Mouse (Mus musculus) intestine, embryonic 14.5 days (tissue): ENCODE results near the gene Gm17651. TPM values are rescaled to one million over a fixed set of nuclear protein-coding genes. Genes with fewer than 3 reads are reported as not detected.

Experiments used
- ATAC-seq: fragments of 200-750 bp; cut with Nextera tagmentation; replicated peaks from 2 replicates; pipeline ENCODE4 v1.8.0; 2017; ENCODE audit warnings: low read depth, moderate number of reproducible peaks, moderate TSS enrichment, moderate library complexity; ENCODE audit not compliant: low FRiP score, low TSS enrichment
- DNase-seq: peaks from one replicate; pipeline ENCODE4 v3.0.0-alpha.2; 2018; ENCODE audit warnings: low spot score
- H3K27ac ChIP-seq: fragments of 300-500 bp; sonication (generic); 2 replicates; pipeline ENCODE4 v1.5.1; 2014; ENCODE audit warnings: low read depth, mild to moderate bottlenecking, control low read depth
- H3K27me3 ChIP-seq: fragments of 300-500 bp; sonication (generic); replicated peaks from 2 replicates; pipeline ENCODE4 v1.6.1; 2014; ENCODE audit warnings: low read length, control low read depth; ENCODE audit not compliant: control insufficient read depth, insufficient read depth
- H3K36me3 ChIP-seq: fragments of 300-500 bp; sonication (generic); 2 replicates; pipeline ENCODE4 v1.6.1; 2014; ENCODE audit warnings: low read length, control low read depth; ENCODE audit not compliant: control insufficient read depth, insufficient read depth
- H3K4me1 ChIP-seq: fragments of 300-500 bp; sonication (generic); replicated peaks from 2 replicates; pipeline ENCODE4 v1.6.1; 2014; ENCODE audit warnings: low read length, control low read depth, mixed read lengths; ENCODE audit not compliant: control insufficient read depth, insufficient read depth
- H3K4me2 ChIP-seq: fragments of 300-500 bp; sonication (generic); 2 replicates; pipeline ENCODE4 v1.6.1; 2014; ENCODE audit warnings: low read length
- H3K4me3 ChIP-seq: fragments of 300-500 bp; sonication (generic); 2 replicates; pipeline ENCODE4 v1.5.1; 2014; ENCODE audit warnings: low read depth, low read length, control low read depth, mixed read lengths
- H3K9ac ChIP-seq: fragments of 300-500 bp; sonication (generic); 2 replicates; pipeline ENCODE4 v1.6.1; 2014; ENCODE audit warnings: mild to moderate bottlenecking, low read length
- H3K9me3 ChIP-seq: fragments of 300-500 bp; sonication (generic); 2 replicates; pipeline ENCODE4 v1.6.1; 2016; ENCODE audit warnings: low read length, control low read depth; ENCODE audit not compliant: control insufficient read depth
- WGBS: fragments of 180-500 bp; shearing (Covaris S2); extraction: QIAGEN DNeasy Blood & Tissue Kit; methylation state at CpG from one replicate; pipeline ENCODE4 v1.1.7; 2014; 5-methylcytosine and 5-hydroxymethylcytosine counted together
- polyA plus RNA-seq: library from polyadenylated mRNA; unstranded; fragments of >200 nt; fragmentation: Nextera tagmentation; extraction: Ambion mirVana; gene quantifications from 2 replicates; pipeline ENCODE4 v1.2.1, GENCODE M21; 2014

The Gm17651 gene
- polyA plus RNA-seq, result not detected in 2 replicates

GRCm38 (mm10) chr3:97674644-97675110, at the start of gene Gm17651:
Gene Gm17651 (minus strand): TSS chr3:97674694.
- ATAC-seq, result no peak
- Histone ChIP-seq H3K36me3 (peaks cover 17% of the 10 kb centered on the region), H3K4me2 (no peak within 1 kb of the TSS), H3K9ac (no peak within 1 kb of the TSS), H3K27ac (no peak within 1 kb of the TSS), H3K9me3 (no peaks in the 10 kb centered on the region), H3K4me3 (no peak within 1 kb of the TSS), H3K27me3 (no peaks in the 10 kb centered on the region), H3K4me1 (no peaks in the 10 kb centered on the region)
- WGBS, result 88% methylated on average over 7 of the region's 7 CpGs
- DNase-seq, result no peak

GRCm38 (mm10) chr3:97719116-97719515, 44.6 kb upstream of the Gm17651 start:
- Histone ChIP-seq H3K27me3 (no peaks in the 10 kb centered on the region), H3K27ac (no peak overlapping the region), H3K9ac (no peak overlapping the region), H3K4me3 (no peak overlapping the region), H3K36me3 (no peaks in the 10 kb centered on the region), H3K4me2 (no peak overlapping the region), H3K9me3 (peaks cover 12% of the 10 kb centered on the region), H3K4me1 (no peaks in the 10 kb centered on the region)
- DNase-seq (no peak), ATAC-seq (no peak)
- WGBS, result 83% methylated on average over 9 of the region's 9 CpGs

GRCm38 (mm10) chr3:97715922-97716321, 41.4 kb upstream of the Gm17651 start:
- Histone ChIP-seq H3K27ac (no peak overlapping the region), H3K4me1 (no peaks in the 10 kb centered on the region), H3K27me3 (no peaks in the 10 kb centered on the region), H3K4me3 (no peak overlapping the region), H3K36me3 (no peaks in the 10 kb centered on the region), H3K4me2 (no peak overlapping the region), H3K9me3 (no peaks in the 10 kb centered on the region), H3K9ac (no peak overlapping the region)
- 87% methylated on average over 1 of the region's 1 CpGs for WGBS
- DNase-seq (no peak), ATAC-seq (no peak)

GRCm38 (mm10) chr3:97710881-97711280, 36.4 kb upstream of the Gm17651 start:
- H3K4me2 ChIP-seq, result no peak overlapping the region

GRCm38 (mm10) chr3:97710134-97710533, 35.6 kb upstream of the Gm17651 start:
- Histone ChIP-seq H3K9ac (no peak overlapping the region), H3K9me3 (no peaks in the 10 kb centered on the region), H3K4me2 (no peak overlapping the region), H3K27me3 (no peaks in the 10 kb centered on the region), H3K4me3 (no peak overlapping the region), H3K27ac (no peak overlapping the region), H3K36me3 (no peaks in the 10 kb centered on the region), H3K4me1 (no peaks in the 10 kb centered on the region)
- ATAC-seq, result no peak
- WGBS, result 86% methylated on average over 11 of the region's 11 CpGs
- DNase-seq, result no peak

More at GRCm38 (mm10) chr3:97710881-97711280, 36.4 kb upstream of the Gm17651 start:
- Histone ChIP-seq H3K9ac (no peak overlapping the region), H3K4me1 (no peaks in the 10 kb centered on the region), H3K9me3 (no peaks in the 10 kb centered on the region), H3K4me3 (no peak overlapping the region), H3K27ac (no peak overlapping the region), H3K36me3 (no peaks in the 10 kb centered on the region), H3K27me3 (no peaks in the 10 kb centered on the region)
- DNase-seq, result no peak
- no peak for ATAC-seq
- 48% methylated on average over 5 of the region's 5 CpGs for WGBS

- no peak overlapping the region for H3K9ac ChIP-seq
- no peak overlapping the region for H3K4me3 ChIP-seq
- WGBS, result 91% methylated on average over 4 of the region's 4 CpGs
- no peak overlapping the region for H3K27ac ChIP-seq
- H3K4me1 ChIP-seq, result no peaks in the 10 kb centered on the region
- H3K36me3 ChIP-seq, result no peaks in the 10 kb centered on the region
- ATAC-seq (no peak), DNase-seq (no peak)
- no peaks in the 10 kb centered on the region for H3K27me3 ChIP-seq
- no peak overlapping the region for H3K4me2 ChIP-seq
- H3K9me3 ChIP-seq, result no peaks in the 10 kb centered on the region
These were observed 32.1 kb upstream of the Gm17651 start for GRCm38 (mm10) chr3:97706561-97706960.

- DNase-seq (no peak), ATAC-seq (no peak)
- 86% methylated on average over 3 of the region's 3 CpGs for WGBS
- Histone ChIP-seq H3K36me3 (no peaks in the 10 kb centered on the region), H3K9me3 (no peaks in the 10 kb centered on the region), H3K4me3 (no peak overlapping the region), H3K9ac (no peak overlapping the region), H3K4me1 (no peaks in the 10 kb centered on the region), H3K4me2 (no peak overlapping the region), H3K27ac (no peak overlapping the region), H3K27me3 (no peaks in the 10 kb centered on the region)
These were observed 31.0 kb upstream of the Gm17651 start for GRCm38 (mm10) chr3:97705508-97705907.

GRCm38 (mm10) chr3:97702448-97703080, 28.1 kb upstream of the Gm17651 start:
- H3K4me1 ChIP-seq, result no peaks in the 10 kb centered on the region
- H3K27ac ChIP-seq, result no peak overlapping the region
- no peak overlapping the region for H3K4me3 ChIP-seq
- H3K9me3 ChIP-seq, result no peaks in the 10 kb centered on the region
- ATAC-seq, result no peak
- H3K36me3 ChIP-seq, result no peaks in the 10 kb centered on the region
- H3K4me2 ChIP-seq, result no peak overlapping the region
- DNase-seq, result no peak
- no peaks in the 10 kb centered on the region for H3K27me3 ChIP-seq
- no peak overlapping the region for H3K9ac ChIP-seq
- 94% methylated on average over 11 of the region's 11 CpGs for WGBS

GRCm38 (mm10) chr3:97701198-97701597, 26.7 kb upstream of the Gm17651 start:
- Histone ChIP-seq H3K9ac (no peak overlapping the region), H3K36me3 (no peaks in the 10 kb centered on the region), H3K9me3 (no peaks in the 10 kb centered on the region), H3K4me1 (no peaks in the 10 kb centered on the region), H3K4me3 (no peak overlapping the region), H3K4me2 (no peak overlapping the region), H3K27me3 (no peaks in the 10 kb centered on the region), H3K27ac (no peak overlapping the region)
- DNase-seq, result no peak
- WGBS, result 41% methylated on average over 3 of the region's 3 CpGs
- no peak for ATAC-seq
